Mouse (Mus musculus): ENCODE data around the gene Calcoco1. TPM values are rescaled to one million over a fixed set of nuclear protein-coding genes. Genes with fewer than 3 reads are reported as not detected.

Gene Calcoco1
- polyA plus RNA-seq, 1 experiment from 2014 or later: 33.1 TPM

DNA sequence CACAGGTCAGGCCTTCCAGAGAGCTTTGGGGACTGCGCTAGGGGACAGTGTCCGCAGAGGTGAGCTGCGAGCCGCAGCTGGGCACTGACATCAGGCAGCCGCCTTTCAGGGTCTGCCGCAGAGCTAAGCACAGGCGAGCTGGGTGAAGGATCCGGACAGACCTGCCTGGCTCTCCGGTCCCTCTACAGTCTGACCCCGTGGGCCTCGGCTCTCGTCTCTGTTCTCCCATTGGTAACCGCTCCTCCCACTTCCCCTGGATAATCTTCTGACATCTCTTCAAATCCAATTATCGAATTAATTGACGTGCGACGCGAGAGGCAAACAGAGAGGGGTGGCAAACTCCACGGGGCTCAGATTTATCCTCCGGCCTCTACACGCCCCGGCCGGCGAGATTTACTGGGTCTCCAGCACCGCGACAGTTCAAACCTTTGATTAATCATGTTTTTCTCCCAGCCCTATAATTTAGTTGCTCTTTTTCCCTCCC, 29.6 kb downstream of the Calcoco1 start:
- Histone ChIP-seq H3K9ac (peak overlapping the region; percentile 59), H3K36me3 (replicated peaks; ENCODE audit: control insufficient read depth, insufficient read depth) (no peaks in the 10 kb centered on the region), H3K4me3 (replicated peaks; ENCODE audit: low read length) (peak overlapping the region; percentile 38), H3K27me3 (ENCODE audit: control insufficient read depth, insufficient read depth, low read length) (peaks cover 64% of the 10 kb centered on the region), H3K4me2 (replicated peaks) (peak overlapping the region; percentile 64), H3K27ac (peak overlapping the region; percentile 83), H3K9me3 (ENCODE audit: control insufficient read depth, low read length) (no peaks in the 10 kb centered on the region), H3K4me1 (replicated peaks; ENCODE audit: control insufficient read depth, insufficient read depth, low read length) (peaks cover 26% of the 10 kb centered on the region)
- DNase-seq (ENCODE audit: low spot score) (no peak), ATAC-seq (ENCODE audit: low FRiP score) (peak; percentile 55; the same call in 1 of the 2 replicates)
- 2% methylated on average over 26 of the region's 26 CpGs for WGBS

GRCm38 (mm10) chr15:102685791-102686190, 36.2 kb downstream of the Calcoco1 start:
- ATAC-seq (ENCODE audit: low FRiP score) (0 out of 2 replicates have a peak, but pooled peaks have one; percentile 43), DNase-seq (ENCODE audit: low spot score) (peak; percentile 53)
- WGBS: 9% methylated on average over 4 of the region's 4 CpGs
- no peak overlapping the region for H3K4me3 ChIP-seq (replicated peaks; ENCODE audit: low read length)
- H3K4me1 ChIP-seq (replicated peaks; ENCODE audit: control insufficient read depth, insufficient read depth, low read length): 0 out of 2 replicates have a peak, but pooled peaks cover 15% of the 10 kb centered on the region
- no peak overlapping the region for H3K9ac ChIP-seq
- H3K27me3 ChIP-seq (ENCODE audit: control insufficient read depth, insufficient read depth, low read length): peaks cover 16% of the 10 kb centered on the region; the same call in 1 of the 2 replicates
- no peaks in the 10 kb centered on the region for H3K36me3 ChIP-seq (replicated peaks; ENCODE audit: control insufficient read depth, insufficient read depth)
- H3K9me3 ChIP-seq (ENCODE audit: control insufficient read depth, low read length): no peaks in the 10 kb centered on the region
- no peak overlapping the region for H3K27ac ChIP-seq
- no peak overlapping the region for H3K4me2 ChIP-seq (replicated peaks)

DNA sequence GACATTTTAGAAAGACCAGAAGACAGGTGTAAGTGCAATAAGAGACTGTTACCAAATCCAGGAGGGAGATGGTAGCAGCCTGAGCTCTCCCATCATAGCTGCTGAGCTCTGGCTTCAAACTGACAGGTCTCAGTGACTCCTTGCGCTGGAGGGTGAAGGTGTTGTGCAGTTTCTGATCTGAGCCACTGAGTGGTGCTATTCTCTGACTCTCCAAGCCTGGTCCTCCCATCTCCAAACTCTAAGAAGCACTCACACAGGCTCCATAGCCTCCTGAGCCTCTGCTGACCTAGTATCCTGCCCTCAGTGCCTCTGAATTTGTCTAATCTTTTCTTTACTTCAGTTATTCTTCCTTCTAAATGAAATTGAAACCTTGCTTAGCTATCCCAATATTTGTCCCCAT, 38.3 kb downstream of the Calcoco1 start:
- ATAC-seq (ENCODE audit: low FRiP score): no peak
- no peak overlapping the region for H3K27ac ChIP-seq

GRCm38 (mm10) chr15:102676345-102676744, 45.6 kb downstream of the Calcoco1 start:
- no peak overlapping the region for H3K4me2 ChIP-seq (replicated peaks)
- no peaks in the 10 kb centered on the region for H3K27me3 ChIP-seq (ENCODE audit: control insufficient read depth, insufficient read depth, low read length)
- WGBS: 90% methylated on average over 2 of the region's 2 CpGs
- H3K4me3 ChIP-seq (replicated peaks; ENCODE audit: low read length): no peak overlapping the region
- no peak overlapping the region for H3K27ac ChIP-seq
- H3K4me1 ChIP-seq (replicated peaks; ENCODE audit: control insufficient read depth, insufficient read depth, low read length): peaks cover 22% of the 10 kb centered on the region; the same call in 1 of the 2 replicates
- ATAC-seq (ENCODE audit: low FRiP score) (no peak), DNase-seq (ENCODE audit: low spot score) (no peak)
- no peak overlapping the region for H3K9ac ChIP-seq
- no peaks in the 10 kb centered on the region for H3K36me3 ChIP-seq (replicated peaks; ENCODE audit: control insufficient read depth, insufficient read depth)
- no peaks in the 10 kb centered on the region for H3K9me3 ChIP-seq (ENCODE audit: control insufficient read depth, low read length)

More for the DNA sequence above, 38.3 kb downstream of the Calcoco1 start:
- 19% methylated on average over 1 of the region's 1 CpGs for WGBS
- DNase-seq (ENCODE audit: low spot score): no peak
- Histone ChIP-seq H3K36me3 (replicated peaks; ENCODE audit: control insufficient read depth, insufficient read depth) (no peaks in the 10 kb centered on the region), H3K4me3 (replicated peaks; ENCODE audit: low read length) (no peak overlapping the region), H3K27me3 (ENCODE audit: control insufficient read depth, insufficient read depth, low read length) (0 out of 2 replicates have a peak, but pooled peaks cover 5% of the 10 kb centered on the region), H3K9ac (no peak overlapping the region), H3K4me1 (replicated peaks; ENCODE audit: control insufficient read depth, insufficient read depth, low read length) (0 out of 2 replicates have a peak, but pooled peaks cover 15% of the 10 kb centered on the region), H3K4me2 (replicated peaks) (no peak overlapping the region), H3K9me3 (ENCODE audit: control insufficient read depth, low read length) (no peaks in the 10 kb centered on the region)

DNA sequence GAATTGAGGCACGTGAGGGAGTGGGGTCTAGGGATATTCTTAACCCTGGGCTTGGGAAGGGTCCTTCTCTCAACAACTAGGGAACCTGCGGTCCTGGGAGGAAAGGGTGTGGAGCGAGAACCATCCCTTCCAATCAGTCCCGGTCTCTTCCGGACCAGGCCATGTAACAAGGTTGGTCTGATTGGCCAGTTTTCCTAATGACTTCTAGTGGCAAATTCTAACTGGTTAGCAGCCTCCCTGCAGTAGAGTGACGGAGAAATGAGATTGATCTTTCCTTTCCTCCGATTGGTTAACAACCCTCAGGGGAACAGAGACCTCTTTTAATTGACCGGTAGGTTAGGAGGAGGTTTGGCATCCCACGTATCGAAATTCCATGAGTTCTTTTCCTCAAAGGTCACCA, 48.4 kb downstream of the Calcoco1 start:
- Histone ChIP-seq H3K4me2 (replicated peaks) (peak overlapping the region; percentile 64), H3K27me3 (ENCODE audit: control insufficient read depth, insufficient read depth, low read length) (no peaks in the 10 kb centered on the region), H3K9ac (no peak overlapping the region), H3K4me3 (replicated peaks; ENCODE audit: low read length) (peak overlapping the region; percentile 8; the same call in 1 of the 2 replicates), H3K4me1 (replicated peaks; ENCODE audit: control insufficient read depth, insufficient read depth, low read length) (peaks cover 33% of the 10 kb centered on the region), H3K36me3 (replicated peaks; ENCODE audit: control insufficient read depth, insufficient read depth) (no peaks in the 10 kb centered on the region), H3K27ac (peak overlapping the region; percentile 98), H3K9me3 (ENCODE audit: control insufficient read depth, low read length) (no peaks in the 10 kb centered on the region)
- 2% methylated on average over 10 of the region's 10 CpGs for WGBS
- ATAC-seq (ENCODE audit: low FRiP score) (peak; percentile 59), DNase-seq (ENCODE audit: low spot score) (peak; percentile 81)

DNA sequence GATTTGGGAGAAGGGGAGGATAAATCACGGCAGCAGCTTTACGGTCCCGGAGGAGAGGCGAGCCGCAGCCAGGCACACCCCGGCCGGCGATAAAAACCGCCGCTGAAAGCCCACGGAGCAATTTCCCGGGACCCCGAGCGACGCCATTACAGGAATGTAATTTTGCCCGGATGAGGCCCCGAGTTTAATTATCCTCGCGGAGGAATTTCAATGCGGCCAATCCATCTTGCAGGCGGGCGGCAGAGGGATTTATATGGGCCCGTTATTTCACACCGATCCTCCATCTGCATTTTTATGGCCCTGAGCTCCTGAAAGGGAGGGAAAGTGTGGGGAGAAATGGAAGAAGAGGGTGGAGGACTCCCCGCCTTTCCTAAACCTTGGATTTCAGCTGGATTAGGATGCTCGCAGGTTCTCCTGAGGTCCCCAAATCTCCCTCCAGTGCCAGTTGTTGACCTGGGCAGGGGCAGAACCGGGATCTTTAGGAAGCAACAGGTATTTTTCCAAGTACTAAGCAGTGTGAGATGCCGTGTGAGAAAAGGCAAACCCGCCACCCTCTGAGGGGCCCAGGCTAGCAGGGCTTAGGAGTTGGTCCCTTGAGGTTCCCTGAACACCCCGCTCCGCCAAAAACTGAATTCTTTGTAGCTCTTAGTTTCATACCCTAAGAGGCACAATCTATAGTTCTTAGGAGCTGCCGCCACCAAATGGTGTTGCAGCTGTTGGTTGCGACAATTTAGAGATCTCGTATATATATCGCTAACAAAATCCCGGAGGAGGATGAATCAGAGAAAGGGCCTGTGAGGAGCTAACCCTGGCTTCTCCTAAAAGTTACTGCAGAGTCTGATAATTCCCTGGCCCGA, 49.5 kb downstream of the Calcoco1 start, which contains the start of gene Atp5g2:
Gene Atp5g2, minus strand, starts transcription at position 138 of the 857 bp plus-strand sequence.
- H3K9ac ChIP-seq: peak within 1 kb of the TSS; percentile 70
- H3K4me1 ChIP-seq (replicated peaks; ENCODE audit: control insufficient read depth, insufficient read depth, low read length): peaks cover 33% of the 10 kb centered on the region
- H3K36me3 ChIP-seq (replicated peaks; ENCODE audit: control insufficient read depth, insufficient read depth): peaks cover 6% of the 10 kb centered on the region
- H3K4me3 ChIP-seq (replicated peaks; ENCODE audit: low read length): peak within 1 kb of the TSS; percentile 38
- WGBS: 3% methylated on average over 37 of the region's 37 CpGs
- H3K27ac ChIP-seq: peak within 1 kb of the TSS; percentile 98
- H3K4me2 ChIP-seq (replicated peaks): peak within 1 kb of the TSS; percentile 64
- DNase-seq (ENCODE audit: low spot score) (peak; percentile 63), ATAC-seq (ENCODE audit: low FRiP score) (no peak)
- no peaks in the 10 kb centered on the region for H3K27me3 ChIP-seq (ENCODE audit: control insufficient read depth, insufficient read depth, low read length)
- no peaks in the 10 kb centered on the region for H3K9me3 ChIP-seq (ENCODE audit: control insufficient read depth, low read length)

GRCm38 (mm10) chr15:102671721-102672214, 50.2 kb downstream of the Calcoco1 start:
- peak overlapping the region; percentile 64 for H3K4me2 ChIP-seq (replicated peaks)
- no peaks in the 10 kb centered on the region for H3K9me3 ChIP-seq (ENCODE audit: control insufficient read depth, low read length)
- peak overlapping the region; percentile 98 for H3K27ac ChIP-seq
- no peaks in the 10 kb centered on the region for H3K27me3 ChIP-seq (ENCODE audit: control insufficient read depth, insufficient read depth, low read length)
- H3K4me3 ChIP-seq (replicated peaks; ENCODE audit: low read length): peak overlapping the region; percentile 38
- ATAC-seq (ENCODE audit: low FRiP score) (peak; percentile 55; the same call in 1 of the 2 replicates), DNase-seq (ENCODE audit: low spot score) (peak; percentile 70)
- 2% methylated on average over 33 of the region's 34 CpGs for WGBS
- peaks cover 33% of the 10 kb centered on the region for H3K4me1 ChIP-seq (replicated peaks; ENCODE audit: control insufficient read depth, insufficient read depth, low read length)
- H3K9ac ChIP-seq: peak overlapping the region; percentile 70
- peaks cover 13% of the 10 kb centered on the region for H3K36me3 ChIP-seq (replicated peaks; ENCODE audit: control insufficient read depth, insufficient read depth)

DNA sequence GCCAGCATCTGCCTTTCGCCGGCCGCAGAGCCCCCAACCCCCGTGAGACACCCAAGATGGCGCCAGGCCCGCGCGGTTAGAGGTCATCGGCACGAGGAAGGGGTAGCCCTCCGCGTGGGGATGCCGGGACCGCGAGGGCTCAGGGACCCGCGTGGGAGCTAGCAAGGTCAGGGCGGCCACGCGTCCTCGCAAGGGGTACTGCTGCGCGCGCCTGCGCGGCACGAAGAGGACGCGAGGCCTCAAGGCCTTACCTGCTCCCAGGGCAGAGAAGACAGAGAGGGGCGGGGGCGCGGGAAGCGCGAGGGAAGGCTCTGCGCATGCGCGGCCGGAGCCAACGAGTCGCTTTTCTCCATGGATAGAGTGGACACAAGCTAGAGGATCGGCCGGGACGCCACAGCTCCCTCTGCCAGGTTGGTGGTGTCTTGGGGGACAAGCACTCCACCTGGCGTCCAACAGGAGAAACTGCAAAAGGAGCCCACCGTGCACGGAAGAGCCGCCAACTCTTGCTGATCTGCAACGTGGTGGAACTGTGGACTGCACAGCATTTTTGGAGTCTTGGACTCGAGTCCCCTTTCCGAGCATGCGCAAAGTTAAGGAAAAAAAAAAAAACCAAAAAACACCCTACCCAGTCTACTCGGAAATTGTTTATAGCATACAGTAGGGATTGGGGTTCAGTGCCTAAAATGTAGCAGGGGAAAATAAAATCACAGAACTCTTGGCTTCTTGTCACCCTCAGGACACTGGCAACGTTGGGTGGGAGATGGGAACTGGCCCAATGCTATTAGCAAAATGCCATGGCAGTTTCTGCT, 51.0 kb downstream of the Calcoco1 start:
- peak overlapping the region; percentile 61 for H3K4me3 ChIP-seq (replicated peaks; ENCODE audit: low read length)
- WGBS: 1% methylated on average over 53 of the region's 53 CpGs
- peak; percentile 93 for ATAC-seq (ENCODE audit: low FRiP score)

More for the DNA sequence above, 51.0 kb downstream of the Calcoco1 start:
- Histone ChIP-seq H3K27me3 (ENCODE audit: control insufficient read depth, insufficient read depth, low read length) (no peaks in the 10 kb centered on the region), H3K9ac (peak overlapping the region; percentile 87), H3K36me3 (replicated peaks; ENCODE audit: control insufficient read depth, insufficient read depth) (peaks cover 21% of the 10 kb centered on the region), H3K27ac (peak overlapping the region; percentile 98), H3K9me3 (ENCODE audit: control insufficient read depth, low read length) (no peaks in the 10 kb centered on the region), H3K4me2 (replicated peaks) (peak overlapping the region; percentile 64), H3K4me1 (replicated peaks; ENCODE audit: control insufficient read depth, insufficient read depth, low read length) (peaks cover 33% of the 10 kb centered on the region)
- DNase-seq (ENCODE audit: low spot score): peak; percentile 98
